Mouse (Mus musculus): ENCODE measurements around the gene Slco1a4.
"Not testable (repeated sequence)": the region's sequence is repeated elsewhere in the genome, so short reads cannot be mapped to it uniquely, and the experiment has no call there.

Gene Slco1a4

DNA sequence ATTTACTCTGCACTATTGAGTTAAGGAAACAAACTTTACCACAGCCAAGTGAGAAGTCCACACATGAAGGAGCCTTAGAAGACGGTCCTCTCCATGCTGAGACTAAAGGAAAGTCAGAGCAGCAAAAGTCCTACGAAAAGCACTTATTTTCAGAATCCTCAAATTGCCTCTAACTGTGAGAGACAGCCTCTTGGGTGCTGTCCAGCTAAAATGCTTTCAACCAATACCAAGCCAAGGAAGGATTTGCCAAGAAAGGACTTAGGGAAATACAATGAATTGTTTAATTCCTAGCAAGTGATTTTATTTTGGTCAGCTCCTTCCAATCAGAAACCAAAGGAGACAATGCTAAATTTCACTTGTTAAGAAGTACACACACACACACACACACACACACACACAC, at the start of gene Slco1a4:
TSS of gene Slco1a4 (minus strand) at position 115 of the 400 bp plus-strand sequence.
- no peak for DNase-seq (ENCODE audit: low spot score in 2 of 2)

GRCm38 (mm10) chr6:141898197-141898596, 42.2 kb upstream of the Slco1a4 start:
- no peak for DNase-seq (ENCODE audit: low spot score in 2 of 2)

- no peak for DNase-seq (ENCODE audit: low spot score in 2 of 2)
Measured at GRCm38 (mm10) chr6:141889723-141890122, 33.7 kb upstream of the Slco1a4 start.

- no peak for DNase-seq (ENCODE audit: low spot score in 2 of 2)
Measured at GRCm38 (mm10) chr6:141888248-141888647, 32.2 kb upstream of the Slco1a4 start.

DNA sequence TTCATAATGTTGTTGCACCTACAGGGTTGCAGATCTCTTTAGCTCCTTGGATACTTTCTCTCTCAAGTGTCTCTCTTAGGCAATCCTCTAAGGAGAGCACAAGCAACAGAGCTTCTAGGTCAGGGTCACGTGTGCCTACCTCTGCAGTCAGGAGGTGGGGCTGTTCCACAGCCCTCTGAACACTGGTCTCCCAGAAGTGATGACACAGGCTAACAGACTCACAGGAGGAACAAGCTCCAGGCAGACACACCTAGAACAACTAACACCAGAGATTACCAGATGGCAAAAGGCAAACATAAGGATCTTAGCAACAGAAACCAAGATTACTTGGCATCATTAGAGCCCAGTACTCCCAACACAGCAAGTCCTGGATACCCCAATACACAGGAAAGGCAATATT, 26.6 kb upstream of the Slco1a4 start:
- no peak for DNase-seq (ENCODE audit: low spot score in 2 of 2)

DNA sequence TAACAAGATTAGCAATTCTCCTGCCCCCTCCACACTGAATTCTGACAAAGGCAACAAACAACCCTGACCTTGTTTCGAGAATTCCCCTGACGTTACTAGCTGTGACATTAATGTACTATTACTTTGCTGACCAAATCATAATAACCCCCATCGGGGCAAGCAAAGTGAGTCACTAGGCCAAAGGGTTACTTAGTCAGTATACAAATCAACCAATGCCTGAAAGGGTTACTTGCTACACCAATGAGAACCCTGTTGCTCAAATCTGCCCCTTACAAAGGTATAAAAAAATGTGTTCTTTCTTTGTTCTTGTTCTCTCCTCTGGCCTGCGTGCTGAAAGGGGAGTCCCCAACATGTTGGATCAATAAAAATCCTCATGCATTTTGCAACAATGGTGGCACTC, 19.7 kb upstream of the Slco1a4 start:
- DNase-seq (ENCODE audit: low spot score in 2 of 2): not testable (repeated sequence)

DNA sequence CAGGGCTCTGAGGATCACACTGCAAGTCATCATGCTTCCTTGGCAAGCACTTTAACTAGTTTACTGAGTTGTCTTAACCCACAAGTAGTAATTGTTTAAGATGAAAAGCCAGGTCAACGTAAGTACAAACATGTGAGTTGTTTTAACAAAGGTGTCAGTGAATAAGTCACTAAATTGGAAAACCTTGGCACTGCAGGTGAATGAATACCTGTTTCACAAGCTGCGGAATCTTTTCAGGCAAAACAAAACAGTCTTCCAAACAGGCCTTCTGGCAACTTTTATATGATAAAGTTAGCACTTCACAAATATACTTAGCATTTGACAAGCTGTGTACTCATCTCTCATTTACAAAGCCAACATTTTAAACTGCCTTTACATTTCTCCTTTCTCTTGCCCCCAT, 15.7 kb upstream of the Slco1a4 start:
- no peak for DNase-seq (ENCODE audit: low spot score in 2 of 2)

GRCm38 (mm10) chr6:141868735-141869134, 12.7 kb upstream of the Slco1a4 start:
- no peak for DNase-seq (ENCODE audit: low spot score in 2 of 2)

GRCm38 (mm10) chr6:141866026-141866425, 10.0 kb upstream of the Slco1a4 start:
- DNase-seq (ENCODE audit: low spot score in 2 of 2): no peak

- DNase-seq (ENCODE audit: low spot score in 2 of 2): no peak
Measured at GRCm38 (mm10) chr6:141857735-141858531, 1.9 kb upstream of the Slco1a4 start.

DNA sequence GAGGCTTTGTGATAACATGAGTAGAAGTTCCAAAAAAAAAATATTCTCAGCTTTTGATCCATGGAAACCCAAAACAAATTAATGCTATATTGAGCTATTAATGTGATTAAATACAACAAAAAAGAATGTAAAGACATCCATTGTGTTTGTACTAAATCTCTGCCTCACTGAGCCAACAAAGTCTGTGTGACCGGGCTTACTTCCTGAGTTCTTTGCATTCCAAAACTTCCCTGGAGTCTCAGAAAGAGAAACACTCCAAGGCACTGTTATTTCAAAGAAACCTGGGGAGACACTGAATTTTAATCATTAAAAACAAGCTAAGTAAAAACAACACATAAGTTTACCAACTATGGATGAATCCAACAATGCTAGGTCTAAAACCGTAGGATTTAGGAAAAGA, 2.4 kb downstream of the Slco1a4 start:
- no peak for DNase-seq (ENCODE audit: low spot score in 2 of 2)

- no peak for DNase-seq (ENCODE audit: low spot score in 2 of 2)
Measured at GRCm38 (mm10) chr6:141849051-141849450, 6.9 kb downstream of the Slco1a4 start.

DNA sequence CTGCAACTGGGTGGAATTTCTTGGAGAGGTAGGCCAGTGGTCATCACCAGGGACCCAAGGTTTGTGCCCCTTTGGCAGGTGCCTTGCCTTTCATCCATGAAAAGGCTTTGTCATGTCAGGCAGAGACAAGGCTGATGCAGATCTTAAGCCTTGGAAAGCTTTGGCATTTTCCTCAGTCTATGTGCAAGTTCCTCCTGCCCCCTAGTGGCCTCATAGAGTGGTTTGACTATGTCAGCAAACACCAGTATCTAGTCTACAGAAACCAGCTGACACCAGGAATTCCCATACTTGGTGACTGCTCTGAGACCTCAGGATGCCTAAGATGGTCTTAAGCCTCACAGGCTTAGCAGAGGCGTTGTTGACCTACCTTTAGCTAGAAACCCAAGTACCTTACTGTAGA, 58.2 kb downstream of the Slco1a4 start:
- DNase-seq (ENCODE audit: low spot score in 2 of 2): peak in 1 of 2 experiments; percentile 4

GRCm38 (mm10) chr6:141774476-141774875, 81.5 kb downstream of the Slco1a4 start:
- DNase-seq (ENCODE audit: low spot score in 2 of 2): no peak

- DNase-seq (ENCODE audit: low spot score in 2 of 2): no peak
Measured at GRCm38 (mm10) chr6:141773710-141774109, 82.3 kb downstream of the Slco1a4 start, which contains the start of gene Gm5724. TSS of gene Gm5724 (minus strand) at chr6:141773810.

Measured in cerebellum, postnatal 4 days (tissue).